Mouse (Mus musculus) small intestine, adult 2 months (tissue): ENCODE results near the gene Echs1.
A peak's percentile ranks its signal among the peaks of the same experiment; 100 is the strongest.

Experiments used
- CTCF ChIP-seq: fragments of 200-500 bp; IDR thresholded peaks from 2 replicates; pipeline ENCODE4 v1.5.1; 2012; ENCODE audit warnings: low read depth, mild to moderate bottlenecking, control low read depth, inconsistent platforms, low read length, moderate library complexity, mixed read lengths; ENCODE audit not compliant: insufficient replicate concordance, insufficient read length; ENCODE audit errors: extremely low read depth
- POLR2A ChIP-seq: fragments of 200-500 bp; IDR thresholded peaks from 2 replicates; pipeline ENCODE4 v1.6.1; 2012; ENCODE audit warnings: low read depth, mild to moderate bottlenecking, control low read depth, inconsistent platforms, low read length, moderate library complexity

GRCm38 (mm10) chr7:140125278-140126021 is 9.2 kb upstream of the Echs1 start:
- TF ChIP-seq POLR2A: peak; percentile 38; the same call in 1 of the 2 replicates
- TF ChIP-seq CTCF: no peak
